Mouse (Mus musculus) T-helper 2 cell (primary cell): ENCODE data around the gene Nrl.

Experiments
- in situ Hi-C: fragments of 300-600 bp; cut with MboI, MseI; formaldehyde crosslinking; loops from one replicate; pipeline ENCODE4 v1.15.1; 2025; ENCODE audit warnings: high pct_unique_total_duplicates

Nrl gene

DNA sequence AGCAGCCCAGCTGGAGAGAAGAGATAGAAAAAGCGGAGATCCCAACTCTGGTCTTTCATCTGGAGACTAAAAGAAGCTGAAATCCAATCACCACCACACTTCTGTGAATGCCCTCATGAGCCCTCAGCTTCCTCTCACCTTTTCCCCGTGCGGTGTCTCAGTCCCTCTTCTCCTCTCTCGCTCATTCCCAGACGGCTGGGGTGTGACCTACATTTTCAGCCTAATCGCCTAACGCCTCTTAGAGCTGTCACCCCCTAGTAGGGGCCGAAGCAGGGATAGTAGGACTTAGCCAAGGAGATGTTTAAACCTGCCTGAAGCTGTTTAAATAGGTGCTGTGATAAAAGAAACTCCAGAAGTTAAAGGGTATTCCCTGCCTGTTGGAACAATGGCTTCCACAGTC lies at the start of gene Nrl:
Nrl (minus strand) TSS at position 197 of the 400 bp plus-strand sequence.
- in situ Hi-C loops = no loop called here

DNA sequence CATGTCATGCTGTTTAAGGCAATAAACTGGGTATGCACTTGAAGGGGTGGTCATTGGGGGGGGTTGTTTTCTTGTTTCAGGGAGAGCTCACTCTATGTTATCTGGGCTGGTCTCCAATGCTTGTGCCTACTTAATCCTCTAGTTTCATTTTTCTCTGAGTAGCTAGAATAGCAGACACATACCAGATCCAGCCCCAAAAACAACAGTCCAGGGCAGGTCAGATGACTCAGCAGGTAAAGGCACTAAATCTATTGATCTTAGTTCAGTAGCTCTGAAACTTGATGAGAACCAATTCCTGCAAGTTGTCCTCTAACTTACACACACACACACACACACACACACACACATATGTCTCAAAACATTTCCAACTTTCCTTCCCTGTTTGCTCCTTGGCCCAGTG lies 47.0 kb upstream of the Nrl start:
- in situ Hi-C loops = no loop called here

DNA sequence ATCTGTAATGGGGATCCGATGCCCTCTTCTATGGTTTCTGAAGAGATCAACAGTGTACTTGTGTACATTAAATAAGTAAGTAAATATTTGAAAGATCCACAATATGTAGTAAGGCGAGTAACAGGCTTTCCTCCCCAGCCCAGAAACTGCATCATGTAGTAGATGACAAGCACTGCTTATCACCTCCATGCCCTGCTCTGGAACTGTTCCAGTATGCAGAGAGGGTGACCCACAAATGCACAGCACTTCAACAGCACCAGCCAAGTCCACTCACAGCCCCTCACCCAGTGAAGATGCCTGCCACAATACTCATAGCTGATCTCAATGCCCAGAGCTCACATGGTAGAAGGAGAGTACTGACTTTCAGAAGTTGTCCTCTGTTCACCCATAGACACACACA lies 45.8 kb upstream of the Nrl start:
- in situ Hi-C loops = no loop called here

GRCm38 (mm10) chr14:55567496-55567895 lies 42.7 kb upstream of the Nrl start:
- in situ Hi-C loops = loop anchor here (10.0 kb wide), 2 partner anchors 57 to 177 kb away; partner anchors contain the start of genes Dhrs1 and Nop9

DNA sequence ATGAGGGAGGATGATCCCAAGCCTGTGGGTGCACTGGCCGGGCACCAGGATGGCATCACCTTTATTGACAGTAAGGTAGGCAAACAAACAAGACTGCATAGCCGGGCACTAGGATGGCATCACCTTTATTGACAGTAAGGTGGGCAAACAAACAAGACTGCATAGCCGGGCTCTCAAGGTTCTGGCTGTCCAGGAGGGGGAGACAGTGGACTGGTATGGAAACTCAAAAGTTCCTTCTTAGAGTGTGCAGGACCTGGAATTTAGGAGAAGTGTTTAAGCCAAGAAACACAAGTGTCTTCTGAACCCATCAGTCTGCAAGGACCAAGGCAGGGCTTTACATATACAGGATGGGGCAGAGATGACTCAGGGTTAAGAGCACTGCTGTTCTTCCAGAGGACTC lies 41.0 kb upstream of the Nrl start:
- in situ Hi-C loops = loop anchor here (10.0 kb wide), 2 partner anchors 59 to 179 kb away; partner anchors contain the start of genes Dhrs1 and Nop9

DNA sequence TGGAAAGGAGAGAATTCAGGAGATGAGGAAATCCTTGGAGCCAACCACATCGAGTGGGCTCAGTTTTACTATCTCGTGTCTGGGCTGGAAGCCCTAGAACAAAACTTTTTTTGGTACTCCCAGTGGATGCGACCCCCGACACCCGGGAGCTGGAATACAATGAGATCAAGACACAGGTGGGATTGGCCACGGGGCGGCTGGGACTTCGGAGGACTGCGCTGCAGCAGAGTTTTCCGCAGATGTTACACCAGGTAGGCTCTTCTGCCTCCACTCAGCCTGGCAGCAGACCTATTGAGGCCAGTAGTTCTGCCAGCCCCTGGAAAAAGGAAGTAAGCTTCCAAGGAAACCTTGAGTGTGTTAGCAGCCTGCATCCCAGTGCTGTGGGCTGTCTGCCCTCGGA lies 38.5 kb upstream of the Nrl start:
- in situ Hi-C loops = loop anchor here (10.0 kb wide), 2 partner anchors 62 to 182 kb away; partner anchors contain the start of genes Dhrs1 and Nop9

DNA sequence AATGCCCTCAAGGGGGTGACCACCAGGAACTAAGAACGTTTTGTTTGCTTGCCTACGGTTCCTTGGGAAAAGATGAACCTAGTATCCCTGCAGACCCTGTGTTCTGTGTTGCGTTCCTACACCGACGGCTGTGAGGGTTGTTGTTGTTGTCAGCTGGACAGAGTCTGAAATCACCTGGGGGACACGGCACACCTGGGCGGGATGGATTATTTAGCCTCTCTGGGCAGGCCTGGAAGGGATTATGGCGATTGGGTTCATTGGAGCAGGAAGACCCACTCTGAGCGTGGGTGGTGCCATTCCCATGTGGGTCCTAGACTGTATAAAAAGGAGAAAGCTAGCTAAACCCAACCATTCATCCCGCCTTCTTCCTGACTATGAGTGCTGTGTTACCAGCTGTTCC lies 37.1 kb upstream of the Nrl start:
- in situ Hi-C loops = loop anchor here (10.0 kb wide), 2 partner anchors 63 to 183 kb away; partner anchors contain the start of genes Dhrs1 and Nop9

- in situ Hi-C loops = loop anchor here (10.0 kb wide), 2 partner anchors 64 to 184 kb away; partner anchors contain the start of genes Dhrs1 and Nop9
Observed at GRCm38 (mm10) chr14:55560202-55561073, 35.7 kb upstream of the Nrl start, which contains the start of gene A730061H03Rik. Gene A730061H03Rik (minus strand): TSS chr14:55560406.

DNA sequence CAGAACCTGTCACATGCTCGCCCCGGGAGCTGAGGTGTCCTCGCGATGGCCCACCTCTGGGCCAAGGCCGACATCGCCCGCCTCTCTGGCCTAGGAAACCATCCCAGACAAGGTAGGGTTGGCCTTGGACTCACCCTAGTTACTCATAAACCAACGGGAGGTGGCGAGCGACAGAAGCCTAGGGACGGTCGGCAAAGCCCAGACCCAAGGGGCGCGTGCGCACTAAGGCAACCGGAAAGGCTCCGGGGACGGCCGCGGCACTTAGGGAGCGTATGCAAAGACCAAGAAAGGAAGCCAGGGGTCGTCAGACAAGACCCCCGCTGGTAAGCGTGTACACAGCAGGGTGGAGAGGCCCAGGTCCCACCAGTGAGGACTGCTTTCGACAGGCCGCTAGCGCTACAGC lies 35.0 kb upstream of the Nrl start, which contains the start of gene Dcaf11:
Dcaf11 (plus strand) TSS at position 208 of the 403 bp plus-strand sequence.
- in situ Hi-C loops = loop anchor here (10.0 kb wide), 2 partner anchors 65 to 185 kb away; partner anchors contain the start of genes Dhrs1 and Nop9

GRCm38 (mm10) chr14:55558740-55559448 lies 34.1 kb upstream of the Nrl start:
- in situ Hi-C loops = no loop called here

DNA sequence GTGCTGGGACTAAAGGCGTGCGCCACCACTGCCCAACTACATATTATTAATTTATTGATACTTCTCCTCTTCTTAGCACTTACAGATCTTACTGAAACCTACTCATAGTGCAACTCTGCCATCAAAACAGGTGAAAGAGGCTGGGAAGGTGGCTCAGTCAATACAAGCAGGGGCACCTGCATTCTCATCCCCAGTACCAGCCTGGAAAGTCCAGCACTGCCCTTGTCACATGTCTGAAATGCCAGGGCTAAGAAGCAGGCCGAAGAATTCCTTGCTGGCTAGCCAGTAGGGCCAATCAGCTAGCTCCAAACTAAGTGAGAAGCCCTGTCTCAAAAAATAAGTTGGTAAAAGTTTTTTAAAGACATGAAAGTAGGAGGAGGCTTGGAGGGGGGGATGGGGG lies 32.8 kb upstream of the Nrl start:
- in situ Hi-C loops = no loop called here

- in situ Hi-C loops = no loop called here
Observed at GRCm38 (mm10) chr14:55557003-55557402, 32.2 kb upstream of the Nrl start.

- in situ Hi-C loops = no loop called here
Observed at GRCm38 (mm10) chr14:55555788-55556187, 31.0 kb upstream of the Nrl start.

DNA sequence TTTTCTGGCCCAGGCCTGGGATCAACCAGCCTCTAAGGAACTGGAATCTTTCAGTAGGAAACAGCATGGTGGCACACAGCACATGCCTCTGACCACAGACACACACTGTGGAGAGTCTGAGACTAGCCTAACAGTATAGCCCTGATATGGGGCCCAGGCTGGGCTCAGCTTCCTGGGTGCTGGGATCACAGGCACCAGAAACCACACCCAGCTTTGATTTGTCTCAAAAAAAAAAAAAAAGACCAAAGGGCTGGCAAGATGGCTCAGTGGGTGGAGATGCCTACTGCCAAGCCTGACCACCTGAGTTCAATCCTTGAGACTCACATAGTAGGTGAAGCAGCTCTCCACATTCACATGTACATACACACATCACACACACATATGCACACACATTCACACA lies 29.9 kb upstream of the Nrl start:
- in situ Hi-C loops = no loop called here

GRCm38 (mm10) chr14:55551794-55552193 lies 27.0 kb upstream of the Nrl start:
- in situ Hi-C loops = no loop called here

- in situ Hi-C loops = no loop called here
Observed at GRCm38 (mm10) chr14:55551347-55551746, 26.6 kb upstream of the Nrl start.

DNA sequence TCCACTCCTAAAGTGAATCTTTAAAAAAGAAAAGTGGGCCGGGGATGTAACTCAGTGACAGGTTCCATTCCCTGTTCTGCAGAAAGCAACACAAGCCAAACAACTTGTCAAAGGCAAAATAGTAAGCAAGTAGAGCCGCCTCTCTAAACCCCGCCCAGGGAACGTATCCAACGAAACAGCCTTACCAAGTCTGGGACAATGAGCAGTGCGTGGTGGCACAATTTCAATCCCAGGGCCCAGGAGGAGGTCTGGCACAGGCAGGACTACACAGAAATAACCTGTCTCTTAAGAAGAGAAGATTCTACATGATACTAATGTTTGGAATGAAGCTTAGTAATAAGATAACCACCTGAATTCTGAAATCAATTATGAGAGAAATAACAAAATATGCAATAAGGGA lies 25.4 kb upstream of the Nrl start:
- in situ Hi-C loops = no loop called here

DNA sequence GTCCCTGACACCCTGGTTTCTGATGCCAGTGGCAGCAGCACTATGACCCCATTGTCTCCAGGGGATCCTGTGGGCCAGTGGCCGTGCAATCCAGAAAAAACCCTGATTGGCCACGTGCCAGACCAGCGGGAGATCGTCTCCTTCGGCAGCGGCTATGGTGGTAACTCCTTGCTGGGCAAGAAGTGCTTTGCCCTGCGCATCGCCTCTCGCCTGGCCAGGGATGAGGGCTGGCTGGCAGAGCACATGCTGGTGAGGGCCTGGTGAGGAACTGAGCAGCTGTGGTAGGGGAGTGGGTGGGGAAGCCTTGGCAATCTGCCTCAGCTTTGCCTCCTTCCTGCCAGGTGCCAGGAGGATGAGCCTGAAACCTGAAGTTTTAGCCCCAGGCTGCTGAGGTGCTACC lies 19.6 kb upstream of the Nrl start:
- in situ Hi-C loops = no loop called here

- in situ Hi-C loops = no loop called here
Observed at GRCm38 (mm10) chr14:55542268-55542667, 17.5 kb upstream of the Nrl start.

DNA sequence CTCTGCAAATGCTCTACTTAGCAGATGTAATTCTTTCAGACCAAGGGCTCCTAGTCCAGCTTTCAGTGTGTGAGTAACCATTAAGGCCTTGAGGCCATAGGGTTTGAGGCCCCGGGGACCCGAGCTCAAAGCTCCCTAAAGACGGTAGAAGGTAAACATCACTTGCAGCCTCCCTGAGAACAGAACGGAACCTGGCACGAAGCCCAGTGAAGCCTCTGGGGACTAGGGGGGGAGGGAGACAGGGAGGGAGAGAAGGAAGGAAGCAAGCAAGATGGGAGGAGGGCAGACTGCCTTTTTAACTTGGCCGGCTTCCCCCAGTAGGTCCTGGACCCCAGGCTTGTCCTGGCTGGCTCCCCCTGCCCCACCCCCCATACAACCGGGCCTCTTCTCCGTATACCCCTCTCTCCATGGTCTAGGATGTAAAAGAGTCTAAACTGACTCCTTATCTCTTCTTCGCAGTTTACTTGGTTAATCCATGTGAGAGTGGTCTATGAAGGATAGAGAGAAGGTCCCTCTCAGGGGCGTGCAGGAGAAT lies 16.1 kb upstream of the Nrl start:
- in situ Hi-C loops = no loop called here

GRCm38 (mm10) chr14:55540067-55540786 lies 15.4 kb upstream of the Nrl start, which contains the start of gene Pck2:
Gene Pck2 (plus strand): TSS chr14:55540266.
- in situ Hi-C loops = no loop called here
